Mouse (Mus musculus) c-Kit-negative CD71-positive TER-119-positive erythroid progenitor cells, embryonic 14.5 days (primary cell): Measurements from ENCODE around the gene Hoxb5.

Source experiments
- DNase-seq: peaks from one replicate; pipeline ENCODE4 v3.0.0-alpha.2; 2013; ENCODE audit warnings: low read depth, low spot score

The Hoxb5 gene

GRCm38 (mm10) chr11:96338957-96339855 lies 36.1 kb downstream of the Hoxb5 start:
- DNase-seq, result no peak

GRCm38 (mm10) chr11:96340698-96341365 lies 37.7 kb downstream of the Hoxb5 start:
- no peak for DNase-seq

GRCm38 (mm10) chr11:96341701-96342575 lies 38.8 kb downstream of the Hoxb5 start:
- no peak for DNase-seq

GRCm38 (mm10) chr11:96342576-96342930 lies 39.4 kb downstream of the Hoxb5 start:
- DNase-seq, result no peak

DNA sequence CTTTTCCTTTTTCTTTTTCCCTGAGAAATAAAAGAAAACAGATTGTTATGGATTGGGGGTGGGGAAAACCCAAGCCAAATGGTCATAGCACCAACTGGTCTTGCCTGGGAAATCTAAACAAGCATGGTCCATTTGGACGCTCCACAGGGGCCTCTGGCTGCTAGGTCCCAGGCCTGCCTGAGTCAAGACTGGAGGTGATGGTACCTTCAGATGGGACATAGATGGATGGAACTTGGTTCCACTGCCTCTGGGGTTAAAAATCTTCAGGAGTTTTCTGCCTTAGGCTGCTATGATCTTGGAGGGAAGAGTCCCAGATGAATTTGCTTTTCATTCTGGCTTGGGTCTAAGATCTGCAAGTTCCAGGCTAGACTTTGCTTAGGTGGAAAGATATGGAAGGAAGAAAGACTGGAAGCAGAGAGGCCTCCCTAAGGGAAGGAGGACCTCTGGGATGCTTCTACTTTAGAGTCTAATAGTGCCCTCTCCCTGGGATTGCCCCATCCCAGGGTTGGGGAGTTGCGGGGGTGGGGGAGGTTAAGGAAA lies 40.1 kb downstream of the Hoxb5 start:
- DNase-seq, result no peak

- no peak for DNase-seq
These were observed 41.1 kb downstream of the Hoxb5 start for GRCm38 (mm10) chr11:96344061-96344877.

- DNase-seq, result no peak
These were observed 41.7 kb downstream of the Hoxb5 start for GRCm38 (mm10) chr11:96344878-96345159.

- DNase-seq, result no peak
These were observed 42.2 kb downstream of the Hoxb5 start for GRCm38 (mm10) chr11:96345220-96345892.

GRCm38 (mm10) chr11:96345893-96346806 lies 43.0 kb downstream of the Hoxb5 start:
- DNase-seq, result no peak

DNA sequence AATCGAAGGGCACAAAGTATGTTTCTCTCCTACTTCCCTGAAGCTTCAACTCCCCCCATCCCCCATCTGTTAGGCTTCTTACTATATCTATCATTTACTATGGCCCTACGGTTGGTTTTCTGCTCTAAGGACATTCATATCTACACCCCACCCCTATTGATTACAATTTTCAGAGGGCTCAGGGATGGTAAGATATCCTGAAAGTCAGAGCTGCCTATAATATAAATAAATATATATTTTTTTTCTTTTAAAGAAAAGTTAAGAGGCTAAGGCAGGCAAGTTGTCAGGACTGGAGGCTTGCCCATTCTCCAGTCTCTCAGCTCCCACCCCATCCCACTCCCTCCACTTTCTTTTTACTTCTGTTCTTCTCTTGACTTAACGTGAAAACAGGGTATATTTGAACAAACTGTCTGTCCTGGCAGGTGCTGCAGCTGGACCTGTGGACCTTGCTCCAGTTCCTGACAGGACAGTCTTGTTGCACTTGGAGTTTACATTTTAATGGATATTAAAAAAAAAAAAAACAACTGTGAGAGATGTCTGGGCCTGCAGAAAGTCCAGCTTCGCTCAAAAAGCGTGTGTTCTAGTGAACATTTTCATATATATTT lies 43.9 kb downstream of the Hoxb5 start:
- no peak for DNase-seq

DNA sequence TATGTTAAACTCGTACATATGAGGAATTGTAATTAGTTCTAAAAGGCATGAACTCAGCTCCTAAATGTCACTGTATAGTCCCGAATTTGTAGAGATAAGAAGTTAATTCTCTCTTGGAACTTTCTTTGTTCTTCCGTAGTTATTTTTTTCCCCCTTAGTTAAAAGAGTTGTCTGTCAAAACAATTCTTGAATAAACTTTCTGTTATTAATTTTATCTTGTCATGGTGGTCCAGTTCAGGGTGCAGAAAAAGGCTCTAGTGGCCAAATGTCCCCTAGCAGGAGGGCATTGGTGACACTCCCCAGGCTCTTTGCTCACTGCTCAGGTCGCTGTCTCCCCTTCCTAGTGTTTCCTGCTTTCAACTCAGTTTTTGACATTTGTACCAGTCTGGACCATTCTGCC lies 44.6 kb downstream of the Hoxb5 start:
- DNase-seq, result no peak

- DNase-seq, result no peak
These were observed 45.2 kb downstream of the Hoxb5 start for GRCm38 (mm10) chr11:96348141-96348928.

- DNase-seq, result no peak
These were observed 45.9 kb downstream of the Hoxb5 start for GRCm38 (mm10) chr11:96348988-96349387.

DNA sequence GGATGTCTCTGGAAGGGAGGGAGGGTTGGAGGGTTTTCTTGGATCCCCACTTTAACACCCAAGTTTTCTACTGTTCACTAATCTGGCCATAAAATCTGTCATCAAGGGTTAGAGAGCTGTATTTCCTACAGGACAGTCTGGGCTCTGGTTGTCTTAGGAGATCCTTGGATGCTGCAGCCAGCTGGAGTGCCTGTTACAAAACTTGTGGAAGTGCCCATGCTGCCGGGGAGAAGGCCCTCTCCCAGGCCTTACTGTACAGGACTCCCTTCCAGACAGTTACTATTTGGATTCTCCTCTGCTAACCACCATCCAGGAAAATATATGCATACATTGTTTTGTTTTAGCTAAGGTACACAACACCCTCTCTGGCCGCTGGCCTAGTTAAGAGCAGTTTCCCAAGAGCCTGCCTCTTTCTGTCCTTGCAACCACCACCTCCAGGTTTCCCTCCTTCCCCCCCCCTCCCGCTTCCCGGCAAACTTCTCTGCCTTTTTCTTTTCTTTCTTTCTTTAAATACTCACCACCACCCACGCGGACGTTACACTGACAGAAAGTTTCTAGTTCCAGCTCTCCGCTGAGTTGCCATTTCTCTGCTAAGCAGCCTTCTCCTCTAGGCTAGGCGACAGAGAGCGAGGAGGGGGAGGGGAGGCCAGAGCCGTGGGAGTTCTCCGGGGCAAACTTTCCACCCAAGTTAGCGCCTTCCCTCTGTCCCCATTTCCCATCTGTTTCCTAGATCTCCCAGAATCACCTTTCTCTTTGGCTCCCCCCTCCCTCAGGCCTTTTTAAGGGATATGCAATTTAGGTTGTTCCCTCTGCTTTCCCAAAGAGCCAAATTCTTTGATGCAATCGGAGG lies 46.6 kb downstream of the Hoxb5 start:
- no peak for DNase-seq

GRCm38 (mm10) chr11:96350341-96350624 lies 47.1 kb downstream of the Hoxb5 start, which contains the start of gene Hoxb2:
TSS of gene Hoxb2 (plus strand) at chr11:96350525.
- DNase-seq, result no peak

- DNase-seq, result no peak
These were observed 47.7 kb downstream of the Hoxb5 start for GRCm38 (mm10) chr11:96350791-96351190.

DNA sequence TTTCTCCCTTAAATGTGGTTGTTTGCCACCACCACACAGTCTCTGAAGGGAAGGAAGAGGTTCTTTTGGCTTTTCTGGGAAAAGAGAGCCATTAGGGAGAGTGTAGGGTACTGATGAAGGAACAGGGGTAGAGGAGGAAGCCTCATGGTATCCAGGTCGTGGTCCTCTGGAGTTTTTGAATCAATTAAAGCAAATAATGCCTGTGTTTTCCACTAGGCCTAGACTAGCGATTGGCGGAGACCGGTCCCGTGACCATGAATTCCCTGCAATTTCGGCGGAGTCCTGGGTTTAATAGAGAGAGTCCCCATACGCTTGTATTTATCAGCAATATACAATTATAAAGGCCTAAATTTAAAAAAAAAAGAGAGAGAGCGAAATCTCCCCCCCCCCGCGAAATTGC lies 48.2 kb downstream of the Hoxb5 start:
- no peak for DNase-seq

DNA sequence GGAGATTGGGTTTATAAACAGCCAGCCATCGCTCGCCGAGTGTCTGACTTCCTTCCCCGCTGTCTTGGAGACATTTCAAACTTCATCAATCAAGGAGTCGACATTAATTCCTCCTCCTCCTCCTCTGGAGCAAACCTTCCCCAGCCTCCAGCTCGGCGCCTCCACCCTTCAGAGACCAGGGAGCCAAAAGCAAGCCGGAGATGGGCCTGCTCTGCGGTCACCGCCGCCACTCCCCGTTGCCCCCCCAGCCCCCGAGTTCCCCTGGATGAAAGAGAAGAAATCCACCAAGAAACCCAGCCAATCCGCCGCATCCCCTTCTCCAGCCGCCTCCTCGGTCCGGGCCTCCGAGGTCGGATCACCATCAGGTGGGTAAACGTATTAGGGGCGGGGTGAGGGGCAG lies 48.7 kb downstream of the Hoxb5 start:
- DNase-seq, result no peak
